Mouse (Mus musculus) spleen, adult 2 months (tissue): ENCODE data around the gene 4933428G20Rik. TPM values are rescaled to one million over a fixed set of nuclear protein-coding genes. Genes with fewer than 3 reads are reported as not detected.

ENCODE experiments used
- DNase-seq, 2 experiments: peaks; one replicate each; pipeline versions ENCODE4 v3.0.0 to v3.0.0-alpha.2; 2012 to 2021; ENCODE audit warnings: low spot score in 2 of 2, low read depth in 1 of 2
- H3K27ac ChIP-seq: fragments of 200-500 bp; 2 replicates; pipeline ENCODE4 v1.5.1; 2012; ENCODE audit warnings: low read length, inconsistent platforms; ENCODE audit not compliant: insufficient read depth
- H3K27me3 ChIP-seq: fragments of 200-500 bp; 2 replicates; pipeline ENCODE4 v1.6.1; 2012; ENCODE audit warnings: mild to moderate bottlenecking, moderate library complexity, low read length, inconsistent platforms; ENCODE audit not compliant: control insufficient read depth, insufficient read depth
- H3K36me3 ChIP-seq: fragments of 200-500 bp; 2 replicates; pipeline ENCODE4 v1.6.1; 2012; ENCODE audit warnings: mild to moderate bottlenecking, low read length, inconsistent platforms; ENCODE audit not compliant: control insufficient read depth, insufficient read depth
- H3K4me1 ChIP-seq: fragments of 200-500 bp; 2 replicates; pipeline ENCODE4 v1.6.1; 2011; ENCODE audit warnings: inconsistent platforms; ENCODE audit not compliant: control insufficient read depth, insufficient read depth, insufficient read length
- H3K4me3 ChIP-seq: fragments of 200-500 bp; 2 replicates; pipeline ENCODE4 v1.5.1; 2011; ENCODE audit warnings: mild to moderate bottlenecking, inconsistent platforms; ENCODE audit not compliant: insufficient read depth, insufficient read length; ENCODE audit errors: extremely low read depth
- CTCF ChIP-seq: fragments of 200-500 bp; IDR thresholded peaks from 2 replicates; pipeline ENCODE4 v1.5.1; 2011; ENCODE audit warnings: mild to moderate bottlenecking, inconsistent platforms; ENCODE audit not compliant: insufficient read depth, insufficient read length, insufficient replicate concordance; ENCODE audit errors: extremely low read depth
- POLR2A ChIP-seq: fragments of 200-500 bp; IDR thresholded peaks from 2 replicates; pipeline ENCODE4 v1.6.1; 2011; ENCODE audit warnings: low read depth, low read length, inconsistent platforms
- WGBS: fragments of 180-500 bp; shearing (Covaris S2); methylation state at CpG from one replicate; pipeline ENCODE4 v1.1.7; 2018; 5-methylcytosine and 5-hydroxymethylcytosine counted together
- polyA plus RNA-seq: library from polyadenylated mRNA; depleted of rRNA; stranded (reverse); fragments of >200 nt; gene quantifications from 2 replicates; pipeline ENCODE4 v1.2.3, GENCODE M21; 2012

Gene 4933428G20Rik
- polyA plus RNA-seq, 1 experiment: not detected

GRCm38 (mm10) chr11:97476334-97477095, 23.6 kb downstream of the 4933428G20Rik start:
- Histone ChIP-seq H3K4me1 (no peaks in the 10 kb centered on the region), H3K4me3 (no peak overlapping the region), H3K36me3 (no peaks in the 10 kb centered on the region), H3K27ac (no peak overlapping the region), H3K27me3 (no peaks in the 10 kb centered on the region)
- DNase-seq: peak; percentile 38 to 41
- 74% methylated on average over 8 of the region's 8 CpGs for whole genome bisulfite sequencing
- no peak for TF ChIP-seq POLR2A
- TF ChIP-seq CTCF: peak; percentile 33; the same call in 1 of the 2 replicates

- no peak for DNase-seq
- TF ChIP-seq POLR2A (no peak), CTCF (no peak)
- no peaks in the 10 kb centered on the region for H3K27me3 ChIP-seq
- WGBS: 94% methylated on average over 6 of the region's 6 CpGs
- no peaks in the 10 kb centered on the region for H3K36me3 ChIP-seq
- H3K27ac ChIP-seq: no peak overlapping the region
- H3K4me1 ChIP-seq: no peaks in the 10 kb centered on the region
- no peak overlapping the region for H3K4me3 ChIP-seq
Measured at GRCm38 (mm10) chr11:97471276-97471675, 28.9 kb downstream of the 4933428G20Rik start.

- TF ChIP-seq CTCF (no peak), POLR2A (no peak)
- Histone ChIP-seq H3K36me3 (no peaks in the 10 kb centered on the region), H3K4me1 (no peaks in the 10 kb centered on the region), H3K4me3 (no peak overlapping the region), H3K27me3 (no peaks in the 10 kb centered on the region), H3K27ac (no peak overlapping the region)
- no peak for DNase-seq
- 95% methylated on average over 7 of the region's 7 CpGs for WGBS
Measured at GRCm38 (mm10) chr11:97469828-97470227, 30.3 kb downstream of the 4933428G20Rik start.

GRCm38 (mm10) chr11:97468639-97469287, 31.4 kb downstream of the 4933428G20Rik start:
- Histone ChIP-seq H3K27me3 (no peaks in the 10 kb centered on the region), H3K27ac (no peak overlapping the region), H3K4me1 (no peaks in the 10 kb centered on the region), H3K4me3 (no peak overlapping the region), H3K36me3 (no peaks in the 10 kb centered on the region)
- no peak for TF ChIP-seq POLR2A
- peak; percentile 80; the same call in 1 of the 2 replicates for TF ChIP-seq CTCF
- WGBS: 66% methylated on average over 14 of the region's 14 CpGs
- peak; percentile 57 to 79 for DNase-seq

GRCm38 (mm10) chr11:97466444-97467160, 33.5 kb downstream of the 4933428G20Rik start:
- 90% methylated on average over 10 of the region's 10 CpGs for WGBS
- no peak overlapping the region for H3K27ac ChIP-seq

GRCm38 (mm10) chr11:97465957-97466356, 34.2 kb downstream of the 4933428G20Rik start:
- no peaks in the 10 kb centered on the region for H3K27me3 ChIP-seq
- no peaks in the 10 kb centered on the region for H3K36me3 ChIP-seq
- DNase-seq: no peak
- TF ChIP-seq POLR2A (no peak), CTCF (no peak)
- no peak overlapping the region for H3K4me3 ChIP-seq
- WGBS: 91% methylated on average over 12 of the region's 12 CpGs
- no peak overlapping the region for H3K27ac ChIP-seq
- H3K4me1 ChIP-seq: no peaks in the 10 kb centered on the region

More at GRCm38 (mm10) chr11:97466444-97467160, 33.5 kb downstream of the 4933428G20Rik start:
- H3K36me3 ChIP-seq: no peaks in the 10 kb centered on the region
- no peaks in the 10 kb centered on the region for H3K27me3 ChIP-seq
- H3K4me3 ChIP-seq: no peak overlapping the region
- DNase-seq: no peak
- TF ChIP-seq POLR2A (no peak), CTCF (no peak)
- no peaks in the 10 kb centered on the region for H3K4me1 ChIP-seq
